Mouse (Mus musculus) liver, embryonic 13.5 days (tissue): ENCODE data around the gene Hipk3. TPM values are rescaled to one million over a fixed set of nuclear protein-coding genes. Genes with fewer than 3 reads are reported as not detected.

ENCODE experiments used
- ATAC-seq: fragments of 200-750 bp; cut with Nextera tagmentation; 2 replicates; pipeline ENCODE4 v1.8.0; 2017; ENCODE audit warnings: low read depth, mild to moderate bottlenecking, moderate number of reproducible peaks, moderate library complexity
- DNase-seq: peaks from one replicate; pipeline ENCODE4 v3.0.0; 2022
- H3K27ac ChIP-seq: fragments of 300-500 bp; sonication (generic); 2 replicates; pipeline ENCODE4 v1.5.1; 2015; ENCODE audit warnings: moderate library complexity, mild to moderate bottlenecking, inconsistent platforms
- H3K27me3 ChIP-seq: fragments of 300-500 bp; sonication (generic); 2 replicates; pipeline ENCODE4 v1.6.1; 2015; ENCODE audit warnings: mild to moderate bottlenecking, inconsistent platforms
- H3K36me3 ChIP-seq: fragments of 300-500 bp; sonication (generic); 2 replicates; pipeline ENCODE4 v1.6.1; 2015; ENCODE audit warnings: mild to moderate bottlenecking, inconsistent platforms
- H3K4me1 ChIP-seq: fragments of 300-500 bp; sonication (generic); replicated peaks from 2 replicates; pipeline ENCODE4 v1.6.1; 2015; ENCODE audit warnings: inconsistent platforms
- H3K4me2 ChIP-seq: fragments of 300-500 bp; sonication (generic); 2 replicates; pipeline ENCODE4 v1.6.1; 2015; ENCODE audit warnings: inconsistent platforms, mild to moderate bottlenecking, moderate library complexity
- H3K4me3 ChIP-seq: fragments of 300-500 bp; sonication (generic); replicated peaks from 2 replicates; pipeline ENCODE4 v1.5.1; 2015; ENCODE audit warnings: mild to moderate bottlenecking, inconsistent platforms
- H3K9ac ChIP-seq: fragments of 300-500 bp; sonication (generic); 2 replicates; pipeline ENCODE4 v1.6.1; 2015; ENCODE audit warnings: mild to moderate bottlenecking, inconsistent platforms
- H3K9me3 ChIP-seq: fragments of 300-500 bp; sonication (generic); replicated peaks from 2 replicates; pipeline ENCODE4 v1.6.1; 2016; ENCODE audit warnings: inconsistent platforms
- WGBS: fragments of 180-500 bp; shearing (Covaris S2); methylation state at CpG from one replicate; pipeline ENCODE4 v1.1.7; 2015; ENCODE audit not compliant: insufficient replicate concordance; 5-methylcytosine and 5-hydroxymethylcytosine counted together
- polyA plus RNA-seq: library from polyadenylated mRNA; unstranded; fragments of >200 nt; fragmentation: Nextera tagmentation; extraction: Ambion mirVana; gene quantifications from 2 replicates; pipeline ENCODE4 v1.2.1, GENCODE M21; 2015

Gene Hipk3
- polyA plus RNA-seq, 1 experiment from 2014 or later: 5.3 TPM

- Histone ChIP-seq H3K27ac (no peak overlapping the region), H3K36me3 (peaks cover 10% of the 10 kb centered on the region), H3K27me3 (no peaks in the 10 kb centered on the region), H3K9ac (no peak overlapping the region), H3K4me3 (no peak overlapping the region), H3K4me1 (peaks cover 18% of the 10 kb centered on the region), H3K4me2 (no peak overlapping the region), H3K9me3 (no peaks in the 10 kb centered on the region)
- WGBS: 84% methylated on average over 6 of the region's 6 CpGs
- no peak for DNase-seq
- ATAC-seq: no peak
Measured at GRCm38 (mm10) chr2:104470536-104470935, 23.7 kb downstream of the Hipk3 start.

- Histone ChIP-seq H3K9ac (no peak overlapping the region), H3K4me2 (no peak overlapping the region), H3K4me3 (no peak overlapping the region), H3K4me1 (peaks cover 18% of the 10 kb centered on the region), H3K9me3 (no peaks in the 10 kb centered on the region), H3K36me3 (peaks cover 10% of the 10 kb centered on the region), H3K27me3 (no peaks in the 10 kb centered on the region), H3K27ac (no peak overlapping the region)
- DNase-seq (no peak), ATAC-seq (no peak)
- 78% methylated on average over 5 of the region's 5 CpGs for WGBS
Measured at GRCm38 (mm10) chr2:104468419-104468818, 25.8 kb downstream of the Hipk3 start.

- Histone ChIP-seq H3K36me3 (peaks cover 10% of the 10 kb centered on the region), H3K9ac (no peak overlapping the region), H3K4me1 (peaks cover 18% of the 10 kb centered on the region), H3K4me3 (no peak overlapping the region), H3K4me2 (no peak overlapping the region), H3K27ac (no peak overlapping the region), H3K27me3 (no peaks in the 10 kb centered on the region), H3K9me3 (no peaks in the 10 kb centered on the region)
- DNase-seq: no peak
- no peak for ATAC-seq
- 71% methylated on average over 9 of the region's 9 CpGs for WGBS
Measured at GRCm38 (mm10) chr2:104466908-104467616, 27.2 kb downstream of the Hipk3 start.

- no peak overlapping the region for H3K4me3 ChIP-seq
- H3K36me3 ChIP-seq: peaks cover 3% of the 10 kb centered on the region; the same call in 1 of the 2 replicates
- DNase-seq: no peak
- 0 out of 2 replicates have a peak, but pooled peaks have one; percentile 23 for ATAC-seq
- H3K27ac ChIP-seq: no peak overlapping the region
- peaks cover 13% of the 10 kb centered on the region for H3K4me1 ChIP-seq
- H3K9ac ChIP-seq: no peak overlapping the region
- WGBS: 79% methylated on average over 8 of the region's 8 CpGs
- H3K27me3 ChIP-seq: no peaks in the 10 kb centered on the region
- no peak overlapping the region for H3K4me2 ChIP-seq
- no peaks in the 10 kb centered on the region for H3K9me3 ChIP-seq
Measured at GRCm38 (mm10) chr2:104465639-104466430, 28.4 kb downstream of the Hipk3 start.

GRCm38 (mm10) chr2:104460021-104460420 lies 34.2 kb downstream of the Hipk3 start:
- no peak for ATAC-seq
- H3K4me1 ChIP-seq: peaks cover 37% of the 10 kb centered on the region

GRCm38 (mm10) chr2:104458569-104459332 lies 35.5 kb downstream of the Hipk3 start:
- H3K9me3 ChIP-seq: no peaks in the 10 kb centered on the region
- no peak overlapping the region for H3K27ac ChIP-seq
- H3K4me2 ChIP-seq: no peak overlapping the region
- no peaks in the 10 kb centered on the region for H3K36me3 ChIP-seq
- WGBS: 73% methylated on average over 8 of the region's 8 CpGs
- peaks cover 42% of the 10 kb centered on the region for H3K4me1 ChIP-seq
- no peak for DNase-seq
- no peak overlapping the region for H3K4me3 ChIP-seq
- no peak overlapping the region for H3K9ac ChIP-seq
- ATAC-seq: no peak
- H3K27me3 ChIP-seq: no peaks in the 10 kb centered on the region

More at GRCm38 (mm10) chr2:104460021-104460420, 34.2 kb downstream of the Hipk3 start:
- Histone ChIP-seq H3K9me3 (no peaks in the 10 kb centered on the region), H3K36me3 (no peaks in the 10 kb centered on the region), H3K27ac (no peak overlapping the region), H3K4me2 (no peak overlapping the region), H3K9ac (no peak overlapping the region), H3K4me3 (no peak overlapping the region), H3K27me3 (no peaks in the 10 kb centered on the region)
- DNase-seq: no peak
- WGBS: 44% methylated on average over 3 of the region's 3 CpGs

GRCm38 (mm10) chr2:104457106-104457505 lies 37.1 kb downstream of the Hipk3 start:
- H3K27ac ChIP-seq: no peak overlapping the region
- no peaks in the 10 kb centered on the region for H3K9me3 ChIP-seq
- no peak overlapping the region for H3K4me2 ChIP-seq
- peaks cover 42% of the 10 kb centered on the region for H3K4me1 ChIP-seq
- no peaks in the 10 kb centered on the region for H3K36me3 ChIP-seq
- H3K27me3 ChIP-seq: no peaks in the 10 kb centered on the region
- DNase-seq (no peak), ATAC-seq (no peak)
- 31% methylated on average over 3 of the region's 3 CpGs for WGBS
- no peak overlapping the region for H3K4me3 ChIP-seq
- H3K9ac ChIP-seq: no peak overlapping the region

GRCm38 (mm10) chr2:104450685-104451084 lies 43.6 kb downstream of the Hipk3 start:
- Histone ChIP-seq H3K36me3 (no peaks in the 10 kb centered on the region), H3K27ac (no peak overlapping the region), H3K4me1 (peaks cover 24% of the 10 kb centered on the region), H3K9ac (no peak overlapping the region), H3K27me3 (no peaks in the 10 kb centered on the region), H3K9me3 (no peaks in the 10 kb centered on the region), H3K4me3 (no peak overlapping the region), H3K4me2 (no peak overlapping the region)
- 30% methylated on average over 3 of the region's 3 CpGs for WGBS
- DNase-seq (no peak), ATAC-seq (no peak)

GRCm38 (mm10) chr2:104449191-104449590 lies 45.1 kb downstream of the Hipk3 start:
- H3K9me3 ChIP-seq: no peaks in the 10 kb centered on the region
- no peaks in the 10 kb centered on the region for H3K27me3 ChIP-seq
- DNase-seq: no peak
- ATAC-seq: no peak
- H3K36me3 ChIP-seq: no peaks in the 10 kb centered on the region
- H3K4me3 ChIP-seq: no peak overlapping the region
- 89% methylated on average over 1 of the region's 1 CpGs for WGBS
- H3K4me2 ChIP-seq: no peak overlapping the region
- H3K9ac ChIP-seq: no peak overlapping the region
- peaks cover 16% of the 10 kb centered on the region for H3K4me1 ChIP-seq
- no peak overlapping the region for H3K27ac ChIP-seq

- H3K4me1 ChIP-seq: peaks cover 15% of the 10 kb centered on the region
- ATAC-seq (no peak), DNase-seq (no peak)
- no peaks in the 10 kb centered on the region for H3K27me3 ChIP-seq
- H3K4me3 ChIP-seq: no peak overlapping the region
- H3K36me3 ChIP-seq: no peaks in the 10 kb centered on the region
- no peaks in the 10 kb centered on the region for H3K9me3 ChIP-seq
- no peak overlapping the region for H3K4me2 ChIP-seq
- H3K27ac ChIP-seq: no peak overlapping the region
- WGBS: 75% methylated on average over 4 of the region's 4 CpGs
- no peak overlapping the region for H3K9ac ChIP-seq
Measured at GRCm38 (mm10) chr2:104448201-104448600, 46.0 kb downstream of the Hipk3 start.

GRCm38 (mm10) chr2:104446016-104446415 lies 48.2 kb downstream of the Hipk3 start:
- Histone ChIP-seq H3K36me3 (peaks cover 12% of the 10 kb centered on the region), H3K4me3 (no peak overlapping the region), H3K9ac (no peak overlapping the region), H3K27me3 (no peaks in the 10 kb centered on the region), H3K9me3 (no peaks in the 10 kb centered on the region), H3K4me1 (peaks cover 13% of the 10 kb centered on the region), H3K27ac (no peak overlapping the region), H3K4me2 (no peak overlapping the region)
- ATAC-seq (no peak), DNase-seq (no peak)
- 18% methylated on average over 1 of the region's 1 CpGs for WGBS
